Mouse (Mus musculus) testis, postnatal 10 days (tissue): ENCODE results near the gene Ccl27b.
"Not testable (repeated sequence)": the region's sequence is repeated elsewhere in the genome, so short reads cannot be mapped to it uniquely, and the experiment has no call there.

Experiments
- DNase-seq: peaks from one replicate; pipeline ENCODE4 v3.0.0; 2021; ENCODE audit warnings: low spot score

The Ccl27b gene

GRCm38 (mm10) chr4:42654951-42655350 lies at the start of gene Ccl27b:
Gene Ccl27b, plus strand, starts transcription at chr4:42655251.
- not testable (repeated sequence) for DNase-seq

- not testable (repeated sequence) for DNase-seq
These were observed 43.2 kb upstream of the Ccl27b start, which contains the start of gene Gm10591 for GRCm38 (mm10) chr4:42611895-42612294. Gene Gm10591, plus strand, starts transcription at chr4:42612195.

- DNase-seq: not testable (repeated sequence)
These were observed 25.6 kb upstream of the Ccl27b start, which contains the start of gene Gm2564 for GRCm38 (mm10) chr4:42629419-42629818. Gene Gm2564, plus strand, starts transcription at chr4:42629719.

- DNase-seq: not testable (repeated sequence)
These were observed 6.7 kb downstream of the Ccl27b start, which contains the start of gene Il11ra2 for GRCm38 (mm10) chr4:42661793-42662192. Gene Il11ra2, minus strand, starts transcription at chr4:42661893.

- DNase-seq: not testable (repeated sequence)
These were observed 20.4 kb downstream of the Ccl27b start for GRCm38 (mm10) chr4:42675415-42675814.

- not testable (repeated sequence) for DNase-seq
These were observed 24.3 kb downstream of the Ccl27b start for GRCm38 (mm10) chr4:42679365-42679764.

- not testable (repeated sequence) for DNase-seq
These were observed 25.6 kb downstream of the Ccl27b start for GRCm38 (mm10) chr4:42680374-42681356.

GRCm38 (mm10) chr4:42681473-42682182 lies 26.6 kb downstream of the Ccl27b start:
- not testable (repeated sequence) for DNase-seq

- not testable (repeated sequence) for DNase-seq
These were observed 27.1 kb downstream of the Ccl27b start for GRCm38 (mm10) chr4:42682183-42682524.
